Mouse (Mus musculus) liver, postnatal 0 days (tissue): Measurements from ENCODE around the gene Sgcg. TPM values are rescaled to one million over a fixed set of nuclear protein-coding genes. Genes with fewer than 3 reads are reported as not detected.

Experiments used
- ATAC-seq: fragments of 200-750 bp; cut with Nextera tagmentation; 2 replicates; pipeline ENCODE4 v1.8.0; 2017; ENCODE audit warnings: mild to moderate bottlenecking, moderate library complexity
- DNase-seq: peaks from one replicate; pipeline ENCODE4 v3.0.0-alpha.2; 2016
- H3K27ac ChIP-seq: fragments of 300-500 bp; sonication (generic); 2 replicates; pipeline ENCODE4 v1.5.1; 2014; ENCODE audit warnings: antibody characterized with exemption, moderate library complexity, mild to moderate bottlenecking, low read depth
- H3K27me3 ChIP-seq: fragments of 300-500 bp; sonication (generic); 2 replicates; pipeline ENCODE4 v1.6.1; 2014; ENCODE audit warnings: low read length, control low read depth, mixed read lengths; ENCODE audit not compliant: insufficient read depth
- H3K36me3 ChIP-seq: fragments of 300-500 bp; sonication (generic); replicated peaks from 2 replicates; pipeline ENCODE4 v1.6.1; 2014; ENCODE audit warnings: mild to moderate bottlenecking, control low read depth, low read length, moderate library complexity, mixed read lengths; ENCODE audit not compliant: insufficient read depth
- H3K4me1 ChIP-seq: fragments of 300-500 bp; sonication (generic); 2 replicates; pipeline ENCODE4 v1.6.1; 2014; ENCODE audit warnings: antibody characterized with exemption, mild to moderate bottlenecking, control low read depth; ENCODE audit not compliant: insufficient read depth
- H3K4me2 ChIP-seq: fragments of 300-500 bp; sonication (generic); 2 replicates; pipeline ENCODE4 v1.6.1; 2014; ENCODE audit warnings: low read depth, mild to moderate bottlenecking, low read length, moderate library complexity, mixed read lengths
- H3K4me3 ChIP-seq: fragments of 300-500 bp; sonication (generic); 2 replicates; pipeline ENCODE4 v1.5.1; 2014; ENCODE audit warnings: low read depth, low read length
- H3K9ac ChIP-seq: fragments of 300-500 bp; sonication (generic); replicated peaks from 2 replicates; pipeline ENCODE4 v1.6.1; 2014; ENCODE audit warnings: mild to moderate bottlenecking, moderate library complexity
- H3K9me3 ChIP-seq: fragments of 300-500 bp; sonication (generic); 2 replicates; pipeline ENCODE4 v1.6.1; 2016; ENCODE audit warnings: mild to moderate bottlenecking, control low read depth, low read length, mixed read lengths
- CTCF ChIP-seq: sonication (generic); IDR thresholded peaks from 2 replicates; pipeline ENCODE4 v1.5.1; 2016; ENCODE audit warnings: antibody characterized with exemption, low read depth
- EP300 ChIP-seq: IDR thresholded peaks from 2 replicates; pipeline ENCODE4 v1.6.1; 2016; ENCODE audit warnings: antibody characterized with exemption, low read depth, mild to moderate bottlenecking
- WGBS: fragments of 180-500 bp; shearing (Covaris S2); extraction: QIAGEN DNeasy Blood & Tissue Kit; methylation state at CpG from one replicate; pipeline ENCODE4 v1.1.7; 2014; ENCODE audit not compliant: insufficient replicate concordance; 5-methylcytosine and 5-hydroxymethylcytosine counted together
- polyA plus RNA-seq: library from polyadenylated mRNA; unstranded; fragments of >200 nt; fragmentation: Nextera tagmentation; extraction: Ambion mirVana; gene quantifications from 2 replicates; pipeline ENCODE4 v1.2.1, GENCODE M21; 2015

Gene Sgcg
- polyA plus RNA-seq, 1 experiment from 2014 or later, result not detected

- H3K4me1 ChIP-seq, result no peaks in the 10 kb centered on the region
- TF ChIP-seq CTCF, result no peak
- TF ChIP-seq EP300, result no peak
- H3K36me3 ChIP-seq, result no peaks in the 10 kb centered on the region
- no peak overlapping the region for H3K4me3 ChIP-seq
- H3K27ac ChIP-seq, result no peak overlapping the region
- WGBS, result 79% methylated on average over 5 of the region's 5 CpGs
- H3K4me2 ChIP-seq, result no peak overlapping the region
- no peak overlapping the region for H3K9ac ChIP-seq
- ATAC-seq, result no peak
- H3K9me3 ChIP-seq, result no peaks in the 10 kb centered on the region
- DNase-seq, result no peak
- H3K27me3 ChIP-seq, result no peaks in the 10 kb centered on the region
Measured at GRCm38 (mm10) chr14:61224387-61225077, 33.8 kb downstream of the Sgcg start.

GRCm38 (mm10) chr14:61223740-61224139 lies 34.5 kb downstream of the Sgcg start:
- Histone ChIP-seq H3K4me2 (no peak overlapping the region), H3K27me3 (no peaks in the 10 kb centered on the region)

GRCm38 (mm10) chr14:61222506-61222905 lies 35.8 kb downstream of the Sgcg start:
- H3K4me3 ChIP-seq, result no peak overlapping the region
- no peak for DNase-seq
- TF ChIP-seq EP300, result no peak
- TF ChIP-seq CTCF, result no peak
- H3K27me3 ChIP-seq, result no peaks in the 10 kb centered on the region
- no peak for ATAC-seq
- H3K9me3 ChIP-seq, result no peaks in the 10 kb centered on the region
- WGBS, result 75% methylated on average over 6 of the region's 6 CpGs
- no peaks in the 10 kb centered on the region for H3K4me1 ChIP-seq
- no peaks in the 10 kb centered on the region for H3K36me3 ChIP-seq
- no peak overlapping the region for H3K4me2 ChIP-seq
- H3K27ac ChIP-seq, result no peak overlapping the region
- H3K9ac ChIP-seq, result no peak overlapping the region

More at GRCm38 (mm10) chr14:61223740-61224139, 34.5 kb downstream of the Sgcg start:
- no peaks in the 10 kb centered on the region for H3K4me1 ChIP-seq
- H3K27ac ChIP-seq, result no peak overlapping the region
- TF ChIP-seq CTCF (no peak), EP300 (no peak)
- H3K36me3 ChIP-seq, result no peaks in the 10 kb centered on the region
- no peaks in the 10 kb centered on the region for H3K9me3 ChIP-seq
- ATAC-seq (no peak), DNase-seq (no peak)
- H3K4me3 ChIP-seq, result no peak overlapping the region
- 69% methylated on average over 4 of the region's 4 CpGs for WGBS
- no peak overlapping the region for H3K9ac ChIP-seq

- no peak for TF ChIP-seq EP300
- no peak for TF ChIP-seq CTCF
- no peak for DNase-seq
- H3K9me3 ChIP-seq, result no peaks in the 10 kb centered on the region
- H3K27ac ChIP-seq, result no peak overlapping the region
- ATAC-seq, result no peak
- no peak overlapping the region for H3K4me3 ChIP-seq
- no peaks in the 10 kb centered on the region for H3K4me1 ChIP-seq
- WGBS, result 83% methylated on average over 5 of the region's 5 CpGs
- no peak overlapping the region for H3K9ac ChIP-seq
- no peak overlapping the region for H3K4me2 ChIP-seq
- no peaks in the 10 kb centered on the region for H3K27me3 ChIP-seq
- no peaks in the 10 kb centered on the region for H3K36me3 ChIP-seq
Measured at GRCm38 (mm10) chr14:61221166-61221565, 37.1 kb downstream of the Sgcg start.

GRCm38 (mm10) chr14:61211754-61212153 lies 46.5 kb downstream of the Sgcg start:
- Histone ChIP-seq H3K4me1 (no peaks in the 10 kb centered on the region), H3K4me2 (no peak overlapping the region), H3K27me3 (no peaks in the 10 kb centered on the region), H3K36me3 (no peaks in the 10 kb centered on the region), H3K9me3 (peaks cover 3% of the 10 kb centered on the region; the same call in 1 of the 2 replicates), H3K9ac (no peak overlapping the region), H3K4me3 (no peak overlapping the region), H3K27ac (no peak overlapping the region)
- DNase-seq, result no peak
- TF ChIP-seq EP300 (no peak), CTCF (no peak)
- no peak for ATAC-seq
- WGBS, result 93% methylated on average over 6 of the region's 6 CpGs

GRCm38 (mm10) chr14:61210111-61210510 lies 48.2 kb downstream of the Sgcg start:
- Histone ChIP-seq H3K4me1 (no peaks in the 10 kb centered on the region), H3K4me2 (no peak overlapping the region), H3K4me3 (no peak overlapping the region), H3K27me3 (no peaks in the 10 kb centered on the region), H3K27ac (no peak overlapping the region), H3K9ac (no peak overlapping the region), H3K36me3 (no peaks in the 10 kb centered on the region), H3K9me3 (peaks cover 3% of the 10 kb centered on the region; the same call in 1 of the 2 replicates)
- ATAC-seq (no peak), DNase-seq (no peak)
- 85% methylated on average over 5 of the region's 5 CpGs for whole genome bisulfite sequencing
- TF ChIP-seq CTCF (no peak), EP300 (no peak)
